Mouse (Mus musculus) B cell, adult (primary cell): Measurements from ENCODE around the gene Ppp1r15b. TPM values are rescaled to one million over a fixed set of nuclear protein-coding genes. Genes with fewer than 3 reads are reported as not detected.

Source experiments
- total RNA-seq: library from RNA; stranded (reverse); gene quantifications from 4 replicates; pipeline ENCODE4 v1.2.4, GENCODE M21; 2023; ENCODE audit not compliant: inconsistent age

Ppp1r15b gene
- 89.9 to 92.8 TPM (median 91.3 TPM) in 4 replicates for total RNA-seq

DNA sequence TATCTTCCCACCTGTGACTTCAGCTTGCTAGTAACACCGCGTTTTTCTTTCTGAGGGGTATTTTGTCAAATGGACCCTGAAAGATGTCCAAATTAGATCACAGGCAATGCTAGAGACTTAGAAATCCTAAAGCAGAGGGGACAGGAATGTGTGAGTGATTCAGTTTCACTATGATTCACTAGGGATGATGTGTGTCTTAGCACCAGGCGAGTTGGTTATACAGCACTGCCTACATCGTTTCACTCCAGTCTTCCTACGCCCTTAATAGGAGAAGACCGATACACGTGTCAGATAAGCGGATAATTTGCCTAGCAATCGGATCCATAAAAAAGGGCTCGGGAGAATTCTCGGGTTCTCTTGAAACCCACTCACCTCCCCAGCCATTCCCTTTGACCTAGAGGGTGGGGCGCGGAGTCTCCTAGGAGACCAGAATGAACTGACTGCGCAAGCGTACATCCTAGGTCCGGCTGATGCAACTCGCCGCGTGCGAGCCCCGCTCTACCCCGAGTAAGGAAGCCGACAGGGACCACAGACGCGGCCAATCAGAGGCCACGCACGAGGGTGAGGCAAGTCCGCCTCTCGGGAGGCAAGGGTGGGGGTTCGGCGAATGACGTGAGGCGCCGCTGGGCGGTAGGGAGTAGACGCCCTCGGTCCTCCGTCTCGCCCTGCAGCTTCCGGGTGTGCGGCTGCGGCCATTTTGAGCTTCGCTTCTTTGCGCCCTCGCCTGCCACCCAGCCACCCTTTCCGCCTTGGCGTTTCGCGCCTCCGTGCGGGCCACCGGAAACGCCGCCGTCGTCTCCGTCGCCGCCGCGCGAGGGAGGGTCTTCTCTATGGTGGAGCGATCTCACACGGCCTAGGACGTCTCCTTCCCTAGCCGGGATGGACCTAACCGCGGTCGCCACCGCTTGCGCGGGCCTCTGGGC, at the start of gene Ppp1r15b:
Ppp1r15b (plus strand) TSS at position 506 of the 923 bp plus-strand sequence.

GRCm38 (mm10) chr1:133163820-133164431, 33.0 kb downstream of the Ppp1r15b start, which contains the start of gene Plekha6:
TSS of gene Plekha6 (plus strand) at chr1:133164210.

Other genes starting within 250 kb of the Ppp1r15b start
- gene Mdm4, start 100.6 kb upstream of the Ppp1r15b start, total RNA-seq: 222 to 254 TPM (median 246 TPM) in 4 replicates
- 111 to 118 TPM (median 117 TPM) in 4 replicates for gene Pik3c2b, start 85.5 kb upstream of the Ppp1r15b start, total RNA-seq
- gene Plekha6, start 33.1 kb downstream of the Ppp1r15b start, total RNA-seq: 3.5 to 6.4 TPM (median 3.9 TPM) in 4 replicates
- gene Golt1a, start 178.7 kb downstream of the Ppp1r15b start, total RNA-seq: not detected in 4 replicates
- gene Kiss1, start 190.7 kb downstream of the Ppp1r15b start, total RNA-seq: not detected in 4 replicates
- not detected in 4 replicates for gene Ren1, start 219.4 kb downstream of the Ppp1r15b start, total RNA-seq
- gene Etnk2, start 232.4 kb downstream of the Ppp1r15b start, total RNA-seq: 0.83 TPM in 1 of 4 replicates, not detected in the others